Mouse (Mus musculus) CD8-positive naive resting alpha-beta T cell, adult 2 months (primary cell): ENCODE results near the gene Prkci.

ENCODE experiments used
- DNase-seq, 2 experiments: peaks; one replicate each; pipeline ENCODE4 v3.0.0; 2022; ENCODE audit warnings: low read depth in 2 of 2, low spot score in 2 of 2

Prkci gene

GRCm38 (mm10) chr3:30993066-30993573 lies 2.4 kb upstream of the Prkci start:
- no peak for DNase-seq

- DNase-seq = no peak
Observed at GRCm38 (mm10) chr3:30994859-30995258, 688 bp upstream of the Prkci start.

- DNase-seq = no peak
Observed at GRCm38 (mm10) chr3:30995899-30996687, 546 bp downstream of the Prkci start.

- DNase-seq = no peak
Observed at GRCm38 (mm10) chr3:30996688-30997014, 1.1 kb downstream of the Prkci start.

GRCm38 (mm10) chr3:30999401-31000017 lies 4.0 kb downstream of the Prkci start:
- no peak for DNase-seq

GRCm38 (mm10) chr3:31000018-31000407 lies 4.5 kb downstream of the Prkci start:
- no peak for DNase-seq

GRCm38 (mm10) chr3:31001048-31001676 lies 5.6 kb downstream of the Prkci start:
- DNase-seq = no peak

- DNase-seq = no peak
Observed at GRCm38 (mm10) chr3:31004320-31005209, 9.0 kb downstream of the Prkci start.

GRCm38 (mm10) chr3:31014374-31014773 lies 18.8 kb downstream of the Prkci start:
- no peak for DNase-seq

- DNase-seq = no peak
Observed at GRCm38 (mm10) chr3:31015682-31016443, 20.3 kb downstream of the Prkci start.

GRCm38 (mm10) chr3:31016594-31017196 lies 21.1 kb downstream of the Prkci start:
- no peak for DNase-seq

- no peak for DNase-seq
Observed at GRCm38 (mm10) chr3:31017652-31018051, 22.1 kb downstream of the Prkci start.

GRCm38 (mm10) chr3:31019287-31019686 lies 23.7 kb downstream of the Prkci start:
- no peak for DNase-seq

- no peak for DNase-seq
Observed at GRCm38 (mm10) chr3:31019793-31020447, 24.4 kb downstream of the Prkci start.

GRCm38 (mm10) chr3:31020656-31021055 lies 25.1 kb downstream of the Prkci start:
- DNase-seq = no peak

GRCm38 (mm10) chr3:31022895-31023436 lies 27.4 kb downstream of the Prkci start:
- DNase-seq = no peak

GRCm38 (mm10) chr3:31027718-31028117 lies 32.2 kb downstream of the Prkci start:
- DNase-seq = no peak

- DNase-seq = no peak
Observed at GRCm38 (mm10) chr3:31031621-31032020, 36.1 kb downstream of the Prkci start.

- no peak for DNase-seq
Observed at GRCm38 (mm10) chr3:31033644-31034043, 38.1 kb downstream of the Prkci start.
